In genomic region chr9:118939410-118939809, GRCm38 (mm10) we compare ENCODE assay signal across 10 mouse cellular contexts. TPM values are rescaled to one million over a fixed set of nuclear protein-coding genes. Genes with fewer than 3 reads are reported as not detected.
DNase-seq lines count a peak whose midpoint lies in the region; ATAC-seq lines count a peak whose summit lies in the region.
"Had no signal": no experiment of that assay in that cellular context is flagged by ENCODE, and none has a peak within 500 bp of the region (broad histone marks: within the 10 kb centered on the region; RNA-seq: fewer than 3 reads in every experiment).

No protein-coding gene starts in this region.

- H3K27me3 ChIP-seq in liver, embryonic 11.5 days (replicated peaks; ENCODE audit: control insufficient read depth, insufficient read depth, low read length) = no peaks in the 10 kb centered on the region
- H3K27me3 ChIP-seq in limb, embryonic 13.5 days = no peaks in the 10 kb centered on the region
- no peaks in the 10 kb centered on the region for H3K27me3 ChIP-seq in stomach, embryonic 15.5 days (replicated peaks)

- H3K27ac ChIP-seq in liver, embryonic 11.5 days (ENCODE audit: low read depth, low read length) = no peak overlapping the region
- peak overlapping the region; percentile 85 for H3K27ac ChIP-seq in limb, embryonic 13.5 days
- 0 out of 2 replicates have a peak overlapping the region, but pooled peaks have one; percentile 6 for H3K27ac ChIP-seq in stomach, embryonic 15.5 days

- no peak overlapping the region for H3K9ac ChIP-seq in liver, embryonic 11.5 days (ENCODE audit: low read depth, low read length)
- H3K9ac ChIP-seq in limb, embryonic 13.5 days = no peak overlapping the region
- no peak overlapping the region for H3K9ac ChIP-seq in stomach, embryonic 15.5 days

- peaks cover 9% of the 10 kb centered on the region; the same call in 1 of the 2 replicates for H3K4me1 ChIP-seq in liver, embryonic 11.5 days (replicated peaks; ENCODE audit: control insufficient read depth, insufficient read depth, low read length)
- H3K4me1 ChIP-seq in limb, embryonic 13.5 days = peaks cover 66% of the 10 kb centered on the region
- H3K4me1 ChIP-seq in stomach, embryonic 15.5 days = peaks cover 9% of the 10 kb centered on the region; the same call in 1 of the 2 replicates

- H3K36me3 ChIP-seq in liver, embryonic 11.5 days (ENCODE audit: control insufficient read depth, insufficient read depth, low read length) = no peaks in the 10 kb centered on the region
- peaks cover 13% of the 10 kb centered on the region for H3K36me3 ChIP-seq in limb, embryonic 13.5 days
- no peaks in the 10 kb centered on the region for H3K36me3 ChIP-seq in stomach, embryonic 15.5 days

- WGBS in liver, embryonic 11.5 days = 67% methylated on average over 13 of the region's 13 CpGs
- WGBS in limb, embryonic 13.5 days = 23% methylated on average over 13 of the region's 13 CpGs
- 30% methylated on average over 13 of the region's 13 CpGs for WGBS in stomach, embryonic 15.5 days

- intact Hi-C loops in left cerebral cortex, postnatal 14 days (cut with DNase I) = no loop called here

- H3K4me3 ChIP-seq in liver, embryonic 11.5 days (ENCODE audit: low read depth, low read length) = no peak overlapping the region
- no peak overlapping the region for H3K4me3 ChIP-seq in limb, embryonic 13.5 days
- H3K4me3 ChIP-seq in stomach, embryonic 15.5 days (replicated peaks) = no peak overlapping the region

- H3K4me2 ChIP-seq in liver, embryonic 11.5 days = no peak overlapping the region
- peak overlapping the region; percentile 17; the same call in 1 of the 2 replicates for H3K4me2 ChIP-seq in limb, embryonic 13.5 days (replicated peaks)
- H3K4me2 ChIP-seq in stomach, embryonic 15.5 days = no peak overlapping the region

- peak; percentile 31 for DNase-seq in liver
- no peak for DNase-seq in liver, embryonic 11.5 days (ENCODE audit: low spot score)
- peak; percentile 69 for DNase-seq in kidney, adult 18-20 months
- DNase-seq in right cerebral cortex, postnatal 36 days (ENCODE audit: low spot score in 2 of 2) = no peak
- no peak for DNase-seq in left cerebral cortex, postnatal 14 days (ENCODE audit: low spot score in 2 of 2)
- no peak for DNase-seq in spleen, adult 18-20 months
- DNase-seq: gastrocnemius, postnatal 25 days; layer of hippocampus, postnatal 36 days had no signal

- no peak for ATAC-seq in liver, embryonic 11.5 days (replicated peaks; ENCODE audit: low FRiP score)
- no peak for ATAC-seq in limb, embryonic 13.5 days (ENCODE audit: low FRiP score, low read depth)
- no peak for ATAC-seq in stomach, embryonic 15.5 days (ENCODE audit: insufficient read depth, low FRiP score, low read depth)

- H3K9me3 ChIP-seq in liver, embryonic 11.5 days (ENCODE audit: control insufficient read depth, low read length) = no peaks in the 10 kb centered on the region
- no peaks in the 10 kb centered on the region for H3K9me3 ChIP-seq in limb, embryonic 13.5 days
- H3K9me3 ChIP-seq in stomach, embryonic 15.5 days = no peaks in the 10 kb centered on the region

RNA-seq across cellular contexts. Expression of gene Ctdspl, which starts 13.2 kb away (rescaled TPM):
- 8.2 and 8.4 TPM in 2 replicates for polyA plus RNA-seq in liver, embryonic 11.5 days (2014; fragmentation: Nextera tagmentation; extraction: Ambion mirVana)
- 23.4 and 24.8 TPM in 2 replicates for polyA plus RNA-seq in limb, embryonic 13.5 days (2015; fragmentation: Nextera tagmentation; extraction: Ambion mirVana)
- 16.7 and 17.4 TPM in 2 replicates for polyA plus RNA-seq in stomach, embryonic 15.5 days (2015; fragmentation: Nextera tagmentation; extraction: Ambion mirVana)
- 10 to 100 TPM; 31.5 to 36.6 TPM for total RNA-seq in left cerebral cortex, postnatal 14 days (2021)

Comparison
In these comparisons a context has a peak if more than half of its experiments do, and no peak if none do; other contexts are left out.
1. DNase-seq: peak in liver (single experiment) and kidney, adult 18-20 months (single experiment); none in liver, embryonic 11.5 days (single experiment), right cerebral cortex, postnatal 36 days (0 of 2), left cerebral cortex, postnatal 14 days (0 of 2) and spleen, adult 18-20 months (0 of 2).